Mouse (Mus musculus) MEL (cell line): ENCODE measurements around the gene Nrbp1. TPM values are rescaled to one million over a fixed set of nuclear protein-coding genes. Genes with fewer than 3 reads are reported as not detected.

Experiments
- DNase-seq: peaks from one replicate; pipeline ENCODE4 v3.0.0; 2011; ENCODE audit warnings: low read depth, low spot score
- H3K27ac ChIP-seq: 2 replicates; pipeline ENCODE4 v1.5.1; 2012; ENCODE audit warnings: low read depth, mild to moderate bottlenecking, control low read depth, low read length, moderate library complexity; ENCODE audit not compliant: control insufficient read depth
- H3K27me3 ChIP-seq, 2 experiments: fragments of 150-350 bp in 1 of 2; sonication (generic) in 1 of 2; 2 replicates each; pipeline ENCODE4 v1.6.1; 2012; ENCODE audit warnings: low read length in 2 of 2, mild to moderate bottlenecking in 2 of 2, improper control_type of control experiment in 1 of 2, moderate library complexity in 1 of 2; ENCODE audit not compliant: insufficient read depth in 2 of 2, control insufficient read depth in 1 of 2
- H3K36me3 ChIP-seq, 2 experiments: 2 replicates each; pipeline ENCODE4 v1.6.1; 2012 to 2014; ENCODE audit warnings: low read length in 2 of 2, improper control_type of control experiment in 1 of 2, inconsistent platforms in 1 of 2, mild to moderate bottlenecking in 1 of 2; ENCODE audit not compliant: insufficient read depth in 2 of 2, control insufficient read depth in 1 of 2
- H3K4me1 ChIP-seq, 2 experiments: fragments of 150-350 bp in 1 of 2; sonication (generic) in 1 of 2; 2 replicates each; pipeline ENCODE4 v1.6.1; 2012; ENCODE audit warnings: low read length in 2 of 2, improper control_type of control experiment in 1 of 2, mild to moderate bottlenecking in 1 of 2; ENCODE audit not compliant: insufficient read depth in 2 of 2, control insufficient read depth in 1 of 2
- H3K4me3 ChIP-seq, 2 experiments: fragments of 150-350 bp in 1 of 2; sonication (generic) in 1 of 2; 2 replicates each; pipeline ENCODE4 v1.5.1; 2012; ENCODE audit warnings: low read depth in 2 of 2, low read length in 2 of 2, mild to moderate bottlenecking in 2 of 2, moderate library complexity in 2 of 2, control low read depth in 1 of 2, improper control_type of control experiment in 1 of 2; ENCODE audit not compliant: control insufficient read depth in 1 of 2, insufficient read depth in 1 of 2
- H3K79me2 ChIP-seq: 2 replicates; pipeline ENCODE4 v1.6.1; 2012; ENCODE audit warnings: mild to moderate bottlenecking, low read length, moderate library complexity; ENCODE audit not compliant: control insufficient read depth, poor library complexity, insufficient read depth
- H3K9ac ChIP-seq: 2 replicates; pipeline ENCODE4 v1.6.1; 2012; ENCODE audit warnings: low read depth, mild to moderate bottlenecking, control low read depth, low read length, moderate library complexity; ENCODE audit not compliant: control insufficient read depth, poor library complexity, severe bottlenecking
- H3K9me3 ChIP-seq: fragments of 150-350 bp; sonication (generic); replicated peaks from 2 replicates; pipeline ENCODE4 v1.6.1; 2012; ENCODE audit warnings: mild to moderate bottlenecking, low read length, improper control_type of control experiment, moderate library complexity; ENCODE audit not compliant: insufficient read depth
- BHLHE40 ChIP-seq: IDR thresholded peaks from 2 replicates; pipeline ENCODE4 v1.6.1; 2012; ENCODE audit warnings: low read depth, mild to moderate bottlenecking, inconsistent platforms, low read length, improper control_type of control experiment, borderline replicate concordance
- CHD1 ChIP-seq: IDR thresholded peaks from 2 replicates; pipeline ENCODE4 v1.6.1; 2012; ENCODE audit warnings: low read depth, mild to moderate bottlenecking, inconsistent platforms, low read length, improper control_type of control experiment
- EP300 ChIP-seq, 2 experiments: IDR thresholded peaks; 2 replicates each; pipeline ENCODE4 v1.6.1; 2011; ENCODE audit warnings: improper control_type of control experiment in 2 of 2, low read length in 2 of 2, low read depth in 1 of 2, mild to moderate bottlenecking in 1 of 2
- ETS1 ChIP-seq: IDR thresholded peaks from 2 replicates; pipeline ENCODE4 v1.6.1; 2012; ENCODE audit warnings: low read depth, mild to moderate bottlenecking, inconsistent platforms, low read length, improper control_type of control experiment, moderate library complexity
- HCFC1 ChIP-seq: IDR thresholded peaks from 2 replicates; pipeline ENCODE4 v1.6.1; 2012; ENCODE audit warnings: low read depth, mild to moderate bottlenecking, inconsistent platforms, low read length, improper control_type of control experiment, moderate library complexity
- KAT2A ChIP-seq: conservative IDR thresholded peaks from 2 replicates; pipeline ENCODE4 v1.6.1; 2012; ENCODE audit warnings: low read depth, low read length, improper control_type of control experiment, inconsistent platforms
- MAZ ChIP-seq: IDR thresholded peaks from 2 replicates; pipeline ENCODE4 v1.6.1; 2012; ENCODE audit warnings: low read depth, mild to moderate bottlenecking, inconsistent platforms, low read length, improper control_type of control experiment
- MXI1 ChIP-seq: IDR thresholded peaks from 2 replicates; pipeline ENCODE4 v1.6.1; 2011; ENCODE audit warnings: mild to moderate bottlenecking, low read depth, low read length, improper control_type of control experiment
- MYC ChIP-seq: IDR thresholded peaks from 2 replicates; pipeline ENCODE4 v1.6.1; 2011; ENCODE audit warnings: low read depth, mild to moderate bottlenecking, low read length, improper control_type of control experiment, moderate library complexity
- POLR2AphosphoS5 ChIP-seq: IDR thresholded peaks from 2 replicates; pipeline ENCODE4 v1.6.1; 2012; ENCODE audit warnings: low read depth, borderline replicate concordance, mild to moderate bottlenecking, inconsistent platforms, low read length, moderate library complexity, mixed read lengths
- RAD21 ChIP-seq: IDR thresholded peaks from 2 replicates; pipeline ENCODE4 v1.6.1; 2011; ENCODE audit warnings: mild to moderate bottlenecking, low read depth, low read length, improper control_type of control experiment
- SIN3A ChIP-seq: IDR thresholded peaks from 2 replicates; pipeline ENCODE4 v1.6.1; 2012; ENCODE audit warnings: low read length, improper control_type of control experiment, inconsistent platforms
- TBP ChIP-seq: IDR thresholded peaks from 2 replicates; pipeline ENCODE4 v1.8.0; 2011; ENCODE audit warnings: low read depth, low read length, improper control_type of control experiment
- USF1 ChIP-seq: IDR thresholded peaks from 2 replicates; pipeline ENCODE4 v1.6.1; 2014; ENCODE audit warnings: low read depth, mild to moderate bottlenecking, inconsistent platforms, low read length, improper control_type of control experiment, moderate library complexity
- USF2 ChIP-seq, 2 experiments: IDR thresholded peaks; 2 replicates each; pipeline ENCODE4 v1.6.1; 2011 to 2012; ENCODE audit warnings: improper control_type of control experiment in 2 of 2, low read length in 2 of 2, borderline replicate concordance in 1 of 2, inconsistent platforms in 1 of 2, low read depth in 1 of 2, mild to moderate bottlenecking in 1 of 2; ENCODE audit not compliant: insufficient read depth in 1 of 2
- ZMIZ1 ChIP-seq: IDR thresholded peaks from 2 replicates; pipeline ENCODE4 v1.6.1; 2012; ENCODE audit warnings: low read depth, mild to moderate bottlenecking, inconsistent platforms, low read length, improper control_type of control experiment, moderate library complexity
- ZNF384 ChIP-seq: IDR thresholded peaks from 2 replicates; pipeline ENCODE4 v1.6.1; 2012; ENCODE audit warnings: low read depth, mild to moderate bottlenecking, inconsistent platforms, low read length, improper control_type of control experiment
- polyA plus RNA-seq, 2 experiments: library from polyadenylated mRNA; stranded (reverse) in 1 of 2; unstranded in 1 of 2; fragments of >175 nt in 1 of 2; fragments of >200 nt in 1 of 2; gene quantifications; 2 replicates each; pipeline versions ENCODE4 v1.2.1 to v1.2.4; 2012; ENCODE audit warnings: low replicate concordance in 2 of 2, low read depth in 1 of 2; ENCODE audit not compliant: insufficient read length in 2 of 2, insufficient read depth in 1 of 2, missing spikeins in 1 of 2
- total RNA-seq: library from RNA; depleted of rRNA; stranded (reverse); fragments of 300-350 nt; gene quantifications from 2 replicates; pipeline ENCODE4 v1.2.3, GENCODE M21; 2012

The Nrbp1 gene
- total and polyA plus RNA-seq, 3 experiments = 42.0 to 55.2 TPM; not detected in 1

- H3K4me1 ChIP-seq = peaks cover 0 to 2% of the 10 kb centered on the region in 2 experiments; a peak in 2 of 4 replicates
- H3K79me2 ChIP-seq = peaks cover 17% of the 10 kb centered on the region
- no peak for TF ChIP-seq ZMIZ1
- no peak for TF ChIP-seq HCFC1
- no peak for TF ChIP-seq KAT2A
- peak in 1 of 2 experiments; percentile 30; a peak in 1 of 4 replicates for TF ChIP-seq EP300 (IDR thresholded peaks at IDR 0.05; ENCODE audit: low read depth in 1 of 2, low read length in 2 of 2)
- no peak for TF ChIP-seq ZNF384
- peak; percentile 74; the same call in 1 of the 2 replicates for TF ChIP-seq SIN3A
- no peak for TF ChIP-seq MYC
- TF ChIP-seq POLR2AphosphoS5 = no peak
- TF ChIP-seq TBP = 0 out of 2 replicates have a peak, but pooled peaks have one; percentile 21
- no peak for TF ChIP-seq CHD1
- no peak for TF ChIP-seq USF1
- no peak for TF ChIP-seq ETS1
- peak; percentile 68 for TF ChIP-seq MXI1
- no peak for TF ChIP-seq BHLHE40
- no peak for TF ChIP-seq USF2 (IDR thresholded peaks at IDR 0.05; ENCODE audit: borderline replicate concordance in 1 of 2, insufficient read depth in 1 of 2, low read depth in 1 of 2, low read length in 2 of 2)
- no peak; the same call in 1 of the 2 replicates for TF ChIP-seq MAZ
- no peak for TF ChIP-seq RAD21
- peak overlapping the region; percentile 38 for H3K27ac ChIP-seq
- H3K36me3 ChIP-seq = peaks cover 6 to 7% of the 10 kb centered on the region in 2 experiments
- H3K27me3 ChIP-seq = no peaks in the 10 kb centered on the region
- H3K4me3 ChIP-seq = peak overlapping the region; percentile 79 to 100
- DNase-seq = no peak
- peak overlapping the region; percentile 85 for H3K9ac ChIP-seq
- H3K9me3 ChIP-seq = no peaks in the 10 kb centered on the region
Observed at GRCm38 (mm10) chr5:31241522-31242034, 914 bp downstream of the Nrbp1 start.

- H3K9ac ChIP-seq = peak overlapping the region; percentile 85
- peak overlapping the region; percentile 79 to 100 for H3K4me3 ChIP-seq
- H3K36me3 ChIP-seq = peaks cover 7% of the 10 kb centered on the region in 2 experiments
- H3K9me3 ChIP-seq = no peaks in the 10 kb centered on the region
- peak; percentile 59 for DNase-seq
- H3K27me3 ChIP-seq = no peaks in the 10 kb centered on the region
- H3K4me1 ChIP-seq = peaks cover 0 to 2% of the 10 kb centered on the region in 2 experiments; a peak in 2 of 4 replicates
- H3K79me2 ChIP-seq = peaks cover 17% of the 10 kb centered on the region
- H3K27ac ChIP-seq = no peak overlapping the region
- TF ChIP-seq ETS1 (no peak), ZNF384 (peak; percentile 68; the same call in 1 of the 2 replicates)
Observed at GRCm38 (mm10) chr5:31242191-31242590, 1.5 kb downstream of the Nrbp1 start.
